Mouse (Mus musculus) heart, postnatal 0 days (tissue): ENCODE results near the gene Zbtb17. TPM values are rescaled to one million over a fixed set of nuclear protein-coding genes. Genes with fewer than 3 reads are reported as not detected.

Experiments
- ATAC-seq: fragments of 200-750 bp; cut with Nextera tagmentation; 2 replicates; pipeline ENCODE4 v1.8.0; 2017; ENCODE audit warnings: low read depth, moderate number of reproducible peaks, moderate library complexity; ENCODE audit not compliant: insufficient read depth
- DNase-seq: peaks from one replicate; pipeline ENCODE4 v3.0.0-alpha.2; 2016; ENCODE audit warnings: low spot score
- H3K27ac ChIP-seq: fragments of 300-500 bp; sonication (generic); 2 replicates; pipeline ENCODE4 v1.5.1; 2014; ENCODE audit warnings: low read depth, mild to moderate bottlenecking
- H3K27me3 ChIP-seq: fragments of 300-500 bp; sonication (generic); 2 replicates; pipeline ENCODE4 v1.6.1; 2014; ENCODE audit warnings: low read length, mixed read lengths; ENCODE audit not compliant: control insufficient read depth, insufficient read depth
- H3K36me3 ChIP-seq: fragments of 300-500 bp; sonication (generic); replicated peaks from 2 replicates; pipeline ENCODE4 v1.6.1; 2014; ENCODE audit warnings: low read length, mixed read lengths; ENCODE audit not compliant: control insufficient read depth, insufficient read depth
- H3K4me1 ChIP-seq: fragments of 300-500 bp; sonication (generic); 2 replicates; pipeline ENCODE4 v1.6.1; 2014; ENCODE audit warnings: antibody characterized with exemption; ENCODE audit not compliant: control insufficient read depth, insufficient read depth
- H3K4me2 ChIP-seq: fragments of 300-500 bp; sonication (generic); 2 replicates; pipeline ENCODE4 v1.6.1; 2014; ENCODE audit warnings: low read depth, mild to moderate bottlenecking, low read length, moderate library complexity
- H3K4me3 ChIP-seq: fragments of 300-500 bp; sonication (generic); 2 replicates; pipeline ENCODE4 v1.5.1; 2014; ENCODE audit warnings: low read depth, low read length
- H3K9ac ChIP-seq: fragments of 300-500 bp; sonication (generic); replicated peaks from 2 replicates; pipeline ENCODE4 v1.6.1; 2014; ENCODE audit warnings: low read depth, low read length, mixed read lengths
- H3K9me3 ChIP-seq: fragments of 300-500 bp; sonication (generic); replicated peaks from 2 replicates; pipeline ENCODE4 v1.6.1; 2016; ENCODE audit warnings: low read length; ENCODE audit not compliant: control insufficient read depth
- CTCF ChIP-seq: IDR thresholded peaks from 2 replicates; pipeline ENCODE4 v1.5.1; 2016; ENCODE audit warnings: antibody characterized with exemption, control low read depth, low read depth
- EP300 ChIP-seq: IDR thresholded peaks from 2 replicates; pipeline ENCODE4 v1.6.1; 2016; ENCODE audit warnings: antibody characterized with exemption, low read depth
- WGBS: fragments of 180-500 bp; shearing (Covaris S2); extraction: QIAGEN DNeasy Blood & Tissue Kit; methylation state at CpG from one replicate; pipeline ENCODE4 v1.1.7; 2014; 5-methylcytosine and 5-hydroxymethylcytosine counted together
- polyA plus RNA-seq: library from polyadenylated mRNA; unstranded; fragments of >200 nt; fragmentation: Nextera tagmentation; extraction: Ambion mirVana; gene quantifications from 2 replicates; pipeline ENCODE4 v1.2.1, GENCODE M21; 2015
- total RNA-seq: library from RNA; depleted of rRNA; stranded (reverse); fragments of >200 nt; gene quantifications from 2 replicates; pipeline ENCODE4 v1.2.3, GENCODE M21; 2014; ENCODE audit warnings: low replicate concordance

The Zbtb17 gene
- total and polyA plus RNA-seq, 2 experiments from 2014 or later, result 18.1 to 32.7 TPM

GRCm38 (mm10) chr4:141415924-141416323, 28.5 kb upstream of the Zbtb17 start, which contains the start of gene Clcnkb:
Gene Clcnkb, minus strand, starts transcription at chr4:141416014.
- H3K4me2 ChIP-seq, result no peak within 1 kb of the TSS
- 0 out of 2 replicates have a peak, but pooled peaks cover 3% of the 10 kb centered on the region for H3K9me3 ChIP-seq
- peaks cover 12% of the 10 kb centered on the region for H3K4me1 ChIP-seq
- H3K36me3 ChIP-seq, result no peaks in the 10 kb centered on the region
- H3K27ac ChIP-seq, result no peak within 1 kb of the TSS
- TF ChIP-seq CTCF, result no peak
- TF ChIP-seq EP300, result no peak
- H3K27me3 ChIP-seq, result no peaks in the 10 kb centered on the region
- DNase-seq (no peak), ATAC-seq (no peak)
- H3K4me3 ChIP-seq, result no peak within 1 kb of the TSS
- 66% methylated on average over 7 of the region's 7 CpGs for WGBS
- H3K9ac ChIP-seq, result no peak within 1 kb of the TSS

DNA sequence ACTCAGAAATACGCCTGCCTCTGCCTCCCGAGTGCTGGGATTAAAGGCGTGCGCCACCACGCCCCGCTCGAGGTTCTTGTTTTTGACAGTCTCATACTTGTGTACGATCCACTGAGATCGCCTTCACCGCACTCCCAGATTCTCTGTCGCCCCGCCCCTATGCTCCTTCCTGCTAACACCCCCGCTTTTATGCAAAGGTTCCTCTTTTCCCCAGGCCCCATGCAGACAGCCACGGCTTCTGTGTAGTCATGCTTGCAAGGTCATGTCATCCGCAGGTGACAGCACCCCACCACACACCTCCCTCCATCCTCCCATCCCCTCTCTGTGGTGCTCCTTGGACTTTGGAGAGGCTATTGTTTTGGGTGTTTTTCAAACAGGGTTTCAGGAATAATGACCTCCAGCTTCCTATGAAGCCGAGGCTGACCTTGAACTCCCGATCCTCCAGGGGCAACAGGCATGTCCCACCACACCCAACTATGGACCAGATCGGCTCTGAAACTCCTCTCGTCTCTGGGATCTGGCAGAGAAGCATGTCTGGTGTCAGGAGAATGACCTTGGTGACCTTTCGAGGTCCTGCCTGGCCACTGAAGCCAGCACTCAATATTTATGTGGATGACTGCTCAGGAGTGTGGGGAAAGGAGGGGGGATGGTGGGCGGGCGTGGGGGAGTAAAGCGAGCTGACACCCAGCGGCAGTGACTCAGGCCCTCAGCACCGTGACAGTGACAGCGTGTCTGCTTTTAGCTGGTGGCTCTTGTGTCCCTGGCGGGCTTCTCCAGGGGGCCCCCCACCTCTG, 24.9 kb upstream of the Zbtb17 start:
- Histone ChIP-seq H3K4me3 (no peak overlapping the region), H3K27ac (peak overlapping the region; percentile 99), H3K9ac (peak overlapping the region; percentile 99; the same call in 1 of the 2 replicates), H3K4me1 (peaks cover 21% of the 10 kb centered on the region), H3K27me3 (no peaks in the 10 kb centered on the region), H3K4me2 (peak overlapping the region; percentile 77), H3K9me3 (no peaks in the 10 kb centered on the region), H3K36me3 (peaks cover 16% of the 10 kb centered on the region)
- TF ChIP-seq EP300, result peak; percentile 44; the same call in 1 of the 2 replicates
- TF ChIP-seq CTCF, result no peak
- DNase-seq (peak; percentile 81), ATAC-seq (peak; percentile 21)
- WGBS, result 50% methylated on average over 27 of the region's 27 CpGs

GRCm38 (mm10) chr4:141420192-141420829, 24.1 kb upstream of the Zbtb17 start, which contains the start of gene Hspb7:
Gene Hspb7, plus strand, starts transcription at chr4:141420779.
- DNase-seq (no peak), ATAC-seq (no peak)
- TF ChIP-seq CTCF (no peak), EP300 (no peak)
- Histone ChIP-seq H3K4me2 (peak within 1 kb of the TSS; percentile 77), H3K27ac (peak within 1 kb of the TSS; percentile 99), H3K9me3 (no peaks in the 10 kb centered on the region), H3K9ac (peak within 1 kb of the TSS; percentile 99), H3K36me3 (peaks cover 16% of the 10 kb centered on the region), H3K4me1 (peaks cover 24% of the 10 kb centered on the region), H3K4me3 (peak within 1 kb of the TSS; percentile 83), H3K27me3 (no peaks in the 10 kb centered on the region)
- 29% methylated on average over 9 of the region's 9 CpGs for WGBS

DNA sequence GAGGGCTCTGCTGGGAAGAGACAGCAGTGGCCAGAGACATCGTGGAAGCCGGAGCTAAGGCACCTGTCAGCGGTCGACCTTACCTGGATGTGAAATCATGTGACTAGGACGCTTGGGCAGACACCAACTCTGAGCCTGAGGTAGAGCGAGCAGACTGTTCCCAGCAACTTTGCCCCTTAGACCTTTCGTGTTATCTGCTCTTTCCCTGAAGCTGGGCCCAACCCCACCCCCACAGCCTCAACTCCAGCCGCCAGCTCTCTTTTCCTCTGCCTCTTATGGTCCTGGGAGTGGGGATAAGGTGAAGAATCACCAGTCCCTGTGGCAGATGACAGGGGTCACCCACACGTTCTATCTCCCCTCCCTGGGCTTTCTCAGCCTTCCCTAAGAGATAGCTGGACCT, 23.6 kb upstream of the Zbtb17 start:
- TF ChIP-seq EP300 (no peak), CTCF (no peak)
- ATAC-seq, result peak; percentile 2; the same call in 1 of the 2 replicates
- Histone ChIP-seq H3K4me2 (peak overlapping the region; percentile 77), H3K4me3 (peak overlapping the region; percentile 83; the same call in 1 of the 2 replicates), H3K9ac (peak overlapping the region; percentile 99), H3K27me3 (no peaks in the 10 kb centered on the region), H3K9me3 (no peaks in the 10 kb centered on the region), H3K36me3 (peaks cover 16% of the 10 kb centered on the region), H3K27ac (peak overlapping the region; percentile 99), H3K4me1 (peaks cover 26% of the 10 kb centered on the region)
- 18% methylated on average over 9 of the region's 9 CpGs for WGBS
- peak; percentile 51 for DNase-seq

DNA sequence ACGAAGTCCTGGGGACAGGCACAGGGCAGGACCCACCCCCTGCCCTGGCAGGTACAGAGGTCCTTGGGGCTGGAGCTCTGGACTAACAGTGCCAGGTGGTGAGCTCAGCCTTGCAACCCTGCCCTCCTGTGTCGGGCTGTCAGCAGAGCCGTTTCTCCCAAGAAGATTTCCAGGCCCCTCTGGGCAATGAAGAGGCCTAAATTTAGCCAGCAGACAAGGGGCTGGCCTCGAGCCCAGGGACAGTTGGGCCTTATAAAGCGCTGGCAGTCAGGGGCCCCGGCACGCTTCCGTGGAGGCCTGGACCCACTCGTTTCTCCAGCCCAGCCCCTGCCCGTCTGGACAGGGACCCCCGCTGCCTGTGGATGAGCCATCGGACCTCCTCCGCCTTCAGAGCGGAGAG, 23.0 kb upstream of the Zbtb17 start:
- peak; percentile 91 for DNase-seq
- H3K27ac ChIP-seq, result peak overlapping the region; percentile 99
- peak; percentile 66 for ATAC-seq
- peaks cover 26% of the 10 kb centered on the region for H3K4me1 ChIP-seq
- H3K9me3 ChIP-seq, result no peaks in the 10 kb centered on the region
- H3K4me2 ChIP-seq, result peak overlapping the region; percentile 77
- peak; percentile 94 for TF ChIP-seq EP300
- no peak for TF ChIP-seq CTCF
- 21% methylated on average over 14 of the region's 14 CpGs for WGBS
- peaks cover 16% of the 10 kb centered on the region for H3K36me3 ChIP-seq
- peak overlapping the region; percentile 99 for H3K9ac ChIP-seq
- H3K4me3 ChIP-seq, result peak overlapping the region; percentile 83
- no peaks in the 10 kb centered on the region for H3K27me3 ChIP-seq
